Mouse (Mus musculus) CD4-positive naive resting alpha-beta T cell, adult 76 days (primary cell): ENCODE measurements around the gene Rec114. TPM values are rescaled to one million over a fixed set of nuclear protein-coding genes. Genes with fewer than 3 reads are reported as not detected.

ENCODE experiments used
- total RNA-seq: library from RNA; stranded (reverse); gene quantifications from one replicate; pipeline ENCODE4 v1.2.4, GENCODE M21; 2023

The Rec114 gene
- 2.1 TPM for total RNA-seq

DNA sequence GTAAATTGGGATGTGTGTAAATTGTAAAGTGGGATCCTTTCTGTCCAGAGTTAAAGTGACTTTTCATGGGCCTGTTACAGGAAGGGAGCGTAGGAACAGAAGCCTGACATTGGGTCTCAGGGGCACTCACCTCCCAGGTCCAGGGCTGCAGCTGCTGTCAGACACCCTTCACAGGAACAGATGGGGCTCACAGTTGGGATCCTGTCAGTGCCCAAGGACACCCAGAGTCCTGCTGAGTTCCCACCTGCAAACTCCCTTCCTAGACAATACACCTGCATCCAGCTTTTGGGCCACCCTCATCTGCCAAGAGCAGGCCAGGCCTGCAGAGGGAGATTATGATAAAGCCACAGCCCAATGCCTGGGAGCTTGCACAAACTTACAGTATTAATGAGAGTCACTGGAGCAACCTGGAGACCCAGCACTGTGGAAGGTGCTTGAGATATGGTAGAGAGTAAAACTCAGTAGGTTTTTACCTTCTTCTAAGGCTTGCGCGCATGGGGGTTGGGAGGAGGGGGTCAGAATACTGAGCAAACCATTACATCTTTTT lies at the start of gene Rec114:
TSS of gene Rec114 (minus strand) at position 263 of the 547 bp plus-strand sequence.

Other genes starting within 250 kb of the Rec114 start
- gene Cd276, start 188.5 kb downstream of the Rec114 start, total RNA-seq, result 0.23 TPM
- 124 TPM for gene Nptn, start 161.7 kb downstream of the Rec114 start, total RNA-seq
- not detected for gene Hcn4, start 79.4 kb upstream of the Rec114 start, total RNA-seq